Mouse (Mus musculus) induced T-regulatory cell, adult 2 months (primary cell): ENCODE measurements at regions not wholly inside any gene's neighbourhood (a gene's known extent, or its start where the extent isn't known, plus 50 kb on each side); places are given as distances from the start of the nearest gene placed in this dataset.

Experiments
- DNase-seq: peaks from one replicate; pipeline ENCODE4 v3.0.0-alpha.2; 2012; ENCODE audit warnings: low read depth

DNA sequence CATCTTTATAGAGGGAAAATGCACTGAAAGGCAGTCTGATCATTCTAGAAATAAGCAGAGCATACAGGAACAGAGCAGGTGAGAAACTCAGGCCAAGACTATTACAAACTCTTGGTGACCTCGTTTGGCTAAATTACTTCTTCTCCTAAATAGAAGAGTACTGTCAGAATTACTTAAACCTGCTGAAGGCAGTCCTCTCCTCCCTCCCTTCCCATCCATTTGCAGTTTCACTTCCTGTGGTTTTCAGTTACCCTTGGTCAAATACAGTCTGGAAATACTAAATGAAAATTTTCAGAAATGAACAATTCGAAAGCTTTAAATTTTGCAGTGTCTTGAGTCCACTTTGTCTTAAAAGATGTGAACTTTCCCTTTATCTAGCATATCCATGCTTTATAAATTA is 135.8 kb downstream of the Rnd3 start:
- DNase-seq = no peak

DNA sequence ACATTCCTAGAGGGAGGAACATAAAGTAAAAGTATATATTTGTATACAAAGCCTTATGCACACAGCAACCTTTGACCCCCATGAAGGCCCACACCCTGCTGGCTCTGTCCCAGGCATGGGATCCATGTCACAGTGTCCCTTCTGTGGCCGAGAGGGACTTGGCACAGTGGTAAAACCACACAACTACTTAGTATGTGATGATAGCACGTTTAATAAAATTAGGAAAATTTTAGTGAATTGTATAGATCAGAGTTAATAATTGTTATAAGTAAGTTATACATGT is 140.7 kb downstream of the Rnd3 start:
- DNase-seq = no peak

DNA sequence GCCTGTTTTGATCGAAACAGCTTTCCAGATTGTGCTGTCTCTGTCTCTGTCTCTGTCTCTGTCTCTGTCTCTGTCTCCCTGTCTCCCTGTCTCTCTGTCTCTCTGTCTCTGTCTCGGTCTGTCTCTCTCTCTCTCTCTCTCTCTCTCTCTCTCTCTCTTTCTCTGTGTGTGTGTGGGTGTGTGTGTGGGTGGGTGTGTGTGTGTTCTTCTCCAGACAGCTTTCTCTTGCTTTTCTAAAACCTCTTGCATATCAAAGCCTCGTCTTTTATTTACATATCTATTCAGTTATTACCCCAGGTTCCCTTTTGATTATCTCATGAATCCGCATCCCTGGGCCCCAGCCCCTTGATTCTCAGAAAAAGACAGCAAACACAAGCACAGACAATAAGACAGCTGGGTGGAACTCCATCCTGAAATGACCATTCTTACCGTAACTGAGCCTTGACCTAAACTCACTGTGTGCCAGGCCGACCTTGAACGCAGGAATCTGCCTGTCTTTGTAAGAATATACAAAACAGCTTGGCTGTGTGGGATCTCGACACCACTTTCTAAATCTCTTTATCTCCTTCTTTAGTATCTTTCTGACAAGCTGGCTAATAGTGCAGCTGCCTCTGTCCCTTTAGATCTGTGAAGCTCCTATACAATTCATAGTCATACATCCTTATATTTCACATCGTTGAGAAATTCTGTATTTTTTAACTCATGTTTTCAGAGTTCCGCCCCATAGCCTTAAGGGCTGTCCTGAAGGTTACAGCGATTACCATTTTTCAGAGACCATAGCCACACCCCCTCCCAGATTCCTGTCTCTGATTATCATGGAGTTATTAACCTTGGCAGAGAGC is 141.3 kb downstream of the Rnd3 start:
- no peak for DNase-seq

DNA sequence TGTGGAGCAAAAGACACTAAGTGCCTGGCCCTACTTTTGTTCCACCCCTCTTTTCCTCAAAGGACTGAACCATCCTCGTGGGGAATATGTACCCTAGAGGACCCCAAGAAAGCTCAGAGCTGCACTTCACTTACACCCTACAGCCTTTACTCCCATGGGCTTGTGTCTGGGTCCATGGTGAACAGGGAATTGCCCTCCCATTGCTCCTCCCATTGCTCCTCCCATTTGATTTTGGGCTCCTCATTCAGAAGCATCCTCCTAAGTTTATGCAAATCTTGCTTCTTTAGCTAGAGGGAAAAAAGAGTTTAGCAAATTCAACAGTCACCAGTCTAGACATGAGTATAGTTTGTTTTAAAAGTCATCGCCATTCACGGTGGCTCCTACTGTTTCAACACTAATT is 142.1 kb downstream of the Rnd3 start:
- no peak for DNase-seq

DNA sequence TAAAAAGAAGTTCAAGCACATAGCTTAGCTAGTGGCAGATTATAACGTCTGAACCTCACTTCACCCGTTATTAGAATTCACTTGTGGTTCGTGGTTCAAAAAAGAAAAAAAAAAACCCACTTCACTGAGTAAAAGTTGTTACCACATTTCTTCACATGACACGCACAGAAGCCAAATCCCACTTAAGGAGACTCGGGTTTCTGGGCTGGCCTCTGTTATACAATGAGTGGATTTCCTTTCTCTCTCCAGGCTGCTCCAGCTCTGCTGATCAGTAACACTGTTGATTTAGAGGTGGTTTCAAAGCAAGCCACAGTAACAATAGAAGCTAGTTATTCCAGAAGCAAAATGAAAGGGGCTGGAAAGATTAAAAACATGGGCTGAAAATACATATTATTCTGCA is 147.4 kb downstream of the Rnd3 start:
- DNase-seq = no peak

DNA sequence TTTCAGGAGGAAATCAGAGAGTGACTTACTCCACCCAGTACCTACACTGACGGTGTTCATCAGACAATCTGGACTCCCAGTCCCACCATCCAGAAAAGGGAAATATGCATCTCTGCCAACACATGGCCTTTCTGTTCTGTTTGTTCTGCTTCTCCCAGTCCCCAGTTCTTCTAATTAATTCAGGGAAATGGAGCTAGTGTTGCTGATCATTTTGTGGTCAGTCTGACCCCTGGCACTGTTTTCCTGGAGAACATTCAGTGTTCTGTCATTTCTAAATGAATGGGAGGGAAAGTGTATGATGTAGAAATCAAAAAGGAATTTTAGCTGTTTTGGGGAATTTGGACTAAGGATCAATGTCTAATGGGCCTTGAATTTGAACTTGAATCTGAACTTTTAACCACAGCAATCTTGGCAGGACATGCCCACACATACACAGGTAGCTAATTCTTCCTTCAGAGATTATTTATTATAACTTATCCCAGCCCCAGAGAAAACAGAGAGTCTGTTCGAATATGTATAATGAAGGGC is 165.0 kb downstream of the Rnd3 start:
- DNase-seq = no peak

DNA sequence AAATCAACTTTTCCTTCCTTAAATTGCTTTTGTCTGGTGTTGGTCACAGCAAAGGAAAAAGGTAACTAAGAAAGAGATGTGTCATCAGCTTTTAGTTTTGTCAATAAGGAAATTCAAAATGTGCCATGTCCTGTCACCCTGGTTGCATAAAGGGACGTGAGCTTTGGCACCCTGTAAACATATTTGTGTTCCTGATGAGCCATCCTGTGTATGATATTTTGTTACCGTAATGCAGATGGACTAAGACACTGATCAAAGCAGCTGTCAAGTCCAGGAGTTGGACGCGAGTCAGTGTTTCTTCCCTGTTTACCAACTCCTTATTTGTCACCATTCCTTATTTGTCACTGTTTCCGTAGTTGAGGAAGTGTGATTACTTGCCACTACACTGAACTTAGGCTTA is 166.3 kb downstream of the Rnd3 start:
- no peak for DNase-seq

DNA sequence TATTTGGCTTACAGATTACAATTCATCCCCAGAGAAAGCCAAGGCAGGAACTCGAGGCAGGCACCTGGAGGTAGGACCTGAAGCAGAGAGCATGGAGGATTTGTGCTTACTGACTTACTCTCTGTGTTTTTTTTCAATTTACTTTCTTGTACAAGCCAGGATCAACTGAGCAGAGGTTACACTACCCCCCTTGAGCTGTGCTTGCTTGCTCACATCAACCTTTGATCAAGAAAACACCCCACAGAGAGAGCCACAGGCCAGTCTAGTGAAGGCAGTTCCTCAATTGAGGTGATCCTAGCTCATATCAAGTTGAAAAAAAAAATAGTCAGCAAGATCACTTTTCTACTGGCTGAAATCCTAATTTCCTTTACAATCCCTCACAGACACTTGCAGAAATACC is 170.6 kb downstream of the Rnd3 start:
- no peak for DNase-seq

DNA sequence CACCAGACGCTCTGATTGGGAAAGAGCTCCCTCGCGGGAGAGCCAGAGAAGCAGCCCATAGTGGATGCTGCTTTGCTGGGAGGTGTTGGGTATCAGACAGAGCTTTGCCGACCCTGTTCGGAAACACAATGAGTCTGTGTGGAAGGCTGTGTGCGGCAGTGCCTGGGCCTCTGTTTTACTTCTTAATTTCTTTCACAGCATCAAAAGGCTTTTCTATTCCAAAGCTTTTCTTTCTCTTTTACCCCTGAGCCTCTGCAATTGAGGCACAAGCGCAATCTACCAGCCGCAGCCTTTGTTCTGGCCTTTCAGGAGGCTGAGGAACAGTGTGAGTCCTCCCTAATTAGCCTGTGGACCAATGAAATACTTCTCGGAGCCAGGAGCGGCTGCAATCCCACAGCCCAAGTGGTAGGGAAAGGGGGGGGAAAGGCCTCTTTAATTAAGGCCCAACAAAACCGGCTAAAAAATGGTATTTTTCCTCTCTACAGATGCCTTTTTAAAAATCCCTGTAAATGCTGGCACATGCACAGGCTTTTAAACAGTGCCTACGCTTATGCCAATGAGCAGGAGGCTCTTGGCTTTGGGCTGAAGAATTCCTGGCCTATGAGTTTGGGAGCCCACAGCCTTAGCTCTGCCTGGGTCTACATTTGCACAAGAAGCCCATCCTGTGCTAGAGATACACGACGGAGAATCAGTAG is 177.6 kb downstream of the Rnd3 start:
- DNase-seq = no peak

DNA sequence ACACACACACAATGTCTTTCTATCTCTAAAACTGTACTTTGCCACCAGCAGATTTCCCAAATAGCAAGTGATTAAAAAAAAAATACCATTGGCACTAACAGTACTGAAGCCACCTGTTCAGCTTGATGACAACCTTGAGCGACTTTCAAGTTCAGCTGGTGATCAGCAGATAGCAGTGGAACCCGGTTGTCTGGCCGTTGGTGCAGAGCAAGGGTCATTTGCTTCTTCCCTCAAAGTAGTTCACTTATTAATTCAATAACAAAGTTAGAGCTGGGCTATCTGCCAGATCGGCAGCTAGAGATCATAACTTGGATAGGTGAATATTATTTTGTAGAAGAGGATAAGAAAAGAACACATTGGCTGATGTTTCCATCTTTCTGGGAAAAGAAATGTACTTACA is 180.5 kb downstream of the Rnd3 start:
- no peak for DNase-seq

DNA sequence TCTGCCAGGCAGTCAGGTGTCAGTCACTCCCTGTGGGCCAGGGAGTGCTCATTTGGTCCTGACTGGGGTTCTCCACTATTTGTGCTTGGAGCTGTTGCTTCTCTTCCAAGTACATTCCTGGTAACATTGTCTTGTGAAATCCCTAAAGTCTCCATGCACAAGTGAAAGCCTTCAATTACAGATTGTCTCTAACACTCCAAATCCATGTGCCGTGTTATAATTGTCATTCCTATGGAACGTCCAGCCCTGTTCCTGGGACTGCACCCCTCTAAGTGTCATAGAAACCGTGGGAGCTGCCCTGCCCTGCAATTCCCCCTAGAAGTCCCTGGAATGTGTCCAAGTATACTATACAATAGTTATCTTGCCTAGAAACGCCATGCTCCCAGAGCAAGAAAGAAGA is 181.1 kb downstream of the Rnd3 start:
- no peak for DNase-seq

DNA sequence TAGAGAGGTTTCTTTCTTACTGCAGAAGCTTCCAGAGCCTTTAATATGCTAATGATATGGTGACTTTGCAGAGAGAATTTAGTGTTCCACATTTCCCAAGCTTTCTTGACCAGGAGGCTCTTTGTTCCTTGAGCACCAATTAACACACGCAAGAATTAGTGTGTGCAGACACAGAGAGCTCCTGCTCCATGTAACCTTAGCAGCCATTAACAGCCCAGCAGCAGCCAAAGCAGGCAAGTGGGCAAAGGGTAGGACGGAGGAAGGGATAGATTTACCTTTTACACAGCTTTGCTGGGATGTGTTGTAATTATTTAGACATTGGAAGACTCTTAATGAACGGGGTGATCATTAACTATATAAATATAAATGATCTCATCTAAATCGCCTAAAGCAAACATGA is 181.8 kb downstream of the Rnd3 start:
- DNase-seq = no peak

DNA sequence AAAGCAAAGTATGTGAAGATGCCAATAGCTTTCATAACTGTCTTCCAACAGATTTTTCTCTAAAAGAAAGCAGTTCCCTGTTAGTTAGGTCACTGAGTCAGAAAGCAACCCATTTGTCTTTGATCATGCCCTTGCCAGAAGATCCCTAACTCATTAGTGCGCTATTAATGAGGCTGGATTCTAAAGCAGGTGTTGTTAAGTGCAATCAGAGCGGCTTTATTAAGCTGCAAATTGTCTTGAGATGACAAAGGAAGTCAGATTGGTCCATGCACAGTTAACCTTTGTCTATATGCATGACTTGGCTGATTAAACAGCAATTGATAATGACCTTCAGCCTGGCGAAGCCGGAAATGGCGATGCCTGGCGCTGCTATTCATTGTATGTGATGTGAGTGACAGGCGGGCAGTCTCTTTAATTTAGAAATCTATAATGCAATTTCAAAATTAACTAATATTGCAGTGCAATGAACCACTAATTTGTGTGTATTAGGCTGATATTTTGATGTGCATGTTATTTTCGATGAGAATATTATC is 183.4 kb downstream of the Rnd3 start:
- no peak for DNase-seq

DNA sequence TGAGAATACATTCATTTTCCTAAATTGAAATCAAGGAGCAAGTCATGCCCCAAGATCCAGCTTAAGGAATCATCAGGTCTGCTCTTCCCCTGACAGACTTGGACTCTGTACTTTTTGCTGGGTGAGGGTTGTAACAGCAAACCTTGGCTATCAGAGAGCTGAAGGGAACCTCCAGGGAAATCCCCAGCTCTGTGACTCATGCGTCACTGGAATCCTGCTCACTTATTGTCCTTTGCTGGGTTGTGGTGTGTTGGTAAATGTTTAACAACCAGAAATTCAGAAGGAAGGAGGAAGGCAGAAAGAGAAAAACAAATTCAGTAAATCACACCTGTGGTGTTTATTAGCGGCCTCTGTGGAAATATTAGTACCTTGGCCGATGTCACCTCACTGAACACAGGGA is 184.8 kb downstream of the Rnd3 start:
- no peak for DNase-seq

DNA sequence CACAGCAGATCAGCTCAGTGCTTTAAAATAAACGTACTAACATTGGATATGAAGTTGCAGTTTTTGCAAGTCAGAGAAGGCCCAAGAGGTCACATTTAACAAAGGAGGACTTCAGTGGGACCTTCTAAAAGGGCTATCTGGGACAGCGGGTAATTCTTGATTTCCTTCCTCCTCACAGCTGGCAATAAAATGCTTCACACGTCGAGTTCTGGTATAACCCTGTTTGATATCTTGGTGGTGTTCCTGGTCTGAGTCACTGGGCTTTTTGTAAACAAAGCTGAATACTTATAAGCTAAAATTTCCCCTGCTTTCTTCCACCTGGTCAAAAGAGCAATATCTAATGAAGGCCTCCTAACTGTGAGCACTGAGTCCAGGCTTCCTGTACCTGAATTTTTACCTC is 187.9 kb downstream of the Rnd3 start:
- DNase-seq = no peak

DNA sequence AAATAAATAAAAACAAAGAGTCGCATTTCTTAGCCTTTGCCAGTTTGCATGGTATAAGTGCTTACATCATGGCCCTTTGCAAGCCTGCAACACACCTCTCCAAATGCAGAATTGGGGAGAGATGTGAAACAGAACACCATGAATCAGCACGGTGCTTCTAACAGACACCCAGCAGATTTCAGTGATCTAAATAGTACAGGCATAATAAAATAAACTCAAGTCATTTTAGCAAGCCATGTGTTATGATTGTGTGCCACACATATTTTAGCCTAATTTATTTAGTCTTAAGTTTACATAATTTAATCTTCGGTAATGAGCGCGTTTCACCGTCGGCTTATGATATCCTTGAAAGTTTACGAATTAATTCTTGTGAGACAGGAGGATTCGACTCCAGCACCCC is 189.6 kb downstream of the Rnd3 start:
- no peak for DNase-seq

DNA sequence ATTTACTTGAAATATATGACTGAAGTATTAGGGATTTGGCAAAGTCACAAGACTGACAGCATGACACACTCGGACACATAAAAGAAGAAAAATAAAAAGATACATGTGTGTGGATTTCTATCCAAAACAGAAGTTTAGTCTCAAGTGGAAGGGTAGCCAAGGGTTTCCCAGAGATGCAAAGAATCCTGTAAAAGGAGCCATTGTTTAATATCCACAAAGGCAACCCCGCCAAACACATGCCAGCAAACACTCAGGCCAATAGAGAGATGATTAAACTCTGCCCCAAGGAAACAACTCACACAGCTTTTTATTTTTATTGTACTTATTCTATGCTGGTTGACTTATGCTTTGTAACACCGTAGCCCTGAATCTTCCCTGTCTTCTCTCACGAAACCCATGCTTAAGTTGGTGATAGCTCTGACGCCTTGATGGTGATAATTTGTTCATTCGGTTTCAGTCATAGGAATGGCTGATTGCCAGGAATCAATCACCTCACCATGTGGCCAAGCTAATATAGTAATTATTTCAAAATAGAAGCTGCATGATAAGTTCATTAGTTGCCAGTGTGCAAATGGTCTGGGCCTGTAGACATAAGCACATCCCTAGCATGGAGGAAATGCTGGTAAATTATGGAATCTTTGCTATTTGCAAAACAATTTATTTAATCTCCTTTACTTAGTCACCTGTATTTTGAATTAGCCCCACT is 194.4 kb downstream of the Rnd3 start:
- no peak for DNase-seq

DNA sequence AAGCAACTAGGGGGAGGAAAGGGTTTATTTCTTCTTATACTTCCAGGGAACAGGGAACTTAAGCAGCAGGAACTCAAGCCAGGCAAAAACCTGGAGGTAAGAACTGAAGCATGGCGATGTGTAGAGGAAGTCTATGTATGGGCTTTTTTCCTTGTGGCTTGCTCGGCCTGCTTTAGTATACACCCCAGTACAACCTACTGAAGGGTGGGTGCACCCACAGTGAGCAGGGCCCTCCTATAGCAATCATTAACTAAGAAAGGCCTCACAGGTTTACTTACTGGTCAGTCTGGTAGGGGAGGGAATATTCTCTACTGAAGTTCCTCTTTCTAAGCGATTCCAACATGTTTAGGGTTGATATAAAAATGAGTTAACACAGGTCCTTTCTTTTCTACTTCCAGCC is 197.9 kb downstream of the Rnd3 start:
- no peak for DNase-seq

DNA sequence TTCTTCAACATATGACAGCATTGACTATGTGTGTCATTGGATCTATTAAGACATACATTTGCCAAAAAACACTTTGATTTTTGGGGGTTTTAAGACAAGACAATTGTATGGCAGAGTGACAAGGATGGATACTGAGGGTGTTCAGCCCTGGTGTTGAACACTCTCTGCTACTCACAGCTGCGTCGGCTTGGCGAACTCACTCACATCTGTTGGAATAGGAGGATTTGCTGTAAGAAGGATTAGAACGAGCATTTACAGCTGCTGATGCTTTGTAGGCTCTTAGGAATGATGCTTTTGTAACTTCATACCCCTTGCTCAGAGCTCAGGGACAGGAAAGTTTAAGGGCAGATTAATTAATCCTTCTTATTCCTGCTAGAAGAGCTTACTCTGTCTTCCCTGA is 199.2 kb downstream of the Rnd3 start:
- DNase-seq = no peak

DNA sequence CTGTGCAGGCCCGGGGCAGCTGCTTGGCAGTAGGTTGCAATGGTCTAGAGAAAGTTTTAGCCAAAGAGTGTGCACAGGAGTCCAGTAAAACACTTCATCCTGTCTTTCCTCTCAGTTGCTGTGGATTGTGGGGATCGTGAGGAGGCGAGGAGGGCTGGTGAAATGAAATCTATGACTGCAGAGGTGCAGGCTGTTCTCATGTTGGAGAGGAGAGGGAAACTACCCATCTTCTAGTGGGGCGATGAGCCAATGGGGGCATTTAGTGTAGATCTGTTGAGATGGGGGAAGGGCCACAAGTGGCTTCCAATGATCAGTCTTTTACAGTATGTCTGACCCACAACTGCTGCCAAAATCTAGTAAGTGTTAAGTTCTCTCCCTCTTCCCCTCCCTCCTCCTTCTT is 203.4 kb downstream of the Rnd3 start:
- no peak for DNase-seq

DNA sequence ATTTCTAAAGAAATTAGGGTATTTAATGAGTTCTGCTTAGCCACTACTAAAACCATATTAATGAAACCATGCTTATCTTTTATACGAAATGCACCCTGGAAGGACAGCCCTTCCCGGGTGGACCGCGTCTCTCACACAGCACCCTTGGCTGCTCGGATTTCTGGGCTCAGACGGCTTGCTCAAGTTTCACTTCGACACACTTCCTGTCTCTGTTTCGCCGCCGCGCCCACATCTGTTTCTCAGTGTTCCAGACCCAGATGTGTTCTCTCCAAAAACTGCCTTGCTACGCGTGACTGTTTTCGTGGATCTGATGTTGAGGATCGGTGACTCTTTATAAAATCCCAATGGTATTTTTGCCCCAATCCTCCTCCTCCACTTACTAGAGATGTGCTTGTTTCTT is 205.7 kb downstream of the Rnd3 start:
- peak; percentile 4 for DNase-seq

DNA sequence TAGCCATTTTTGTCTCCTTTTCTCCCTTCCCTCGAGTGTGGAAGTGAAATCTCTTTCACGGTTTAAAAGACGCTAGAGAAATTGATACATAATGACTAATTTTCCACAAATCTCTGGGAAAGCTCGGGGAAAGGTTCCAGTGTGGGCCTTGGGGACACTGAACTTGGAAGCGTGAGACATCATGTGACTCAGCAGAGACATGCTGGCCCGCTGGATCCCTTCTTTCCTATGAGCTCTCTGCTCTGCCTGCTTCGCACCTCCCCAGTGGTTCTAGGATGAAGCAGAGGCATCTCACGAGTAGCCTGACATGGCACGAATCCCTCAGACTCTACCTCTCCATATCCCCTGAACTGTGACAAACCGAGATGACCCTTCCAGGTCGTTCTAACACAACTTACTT is 206.2 kb downstream of the Rnd3 start:
- no peak for DNase-seq

DNA sequence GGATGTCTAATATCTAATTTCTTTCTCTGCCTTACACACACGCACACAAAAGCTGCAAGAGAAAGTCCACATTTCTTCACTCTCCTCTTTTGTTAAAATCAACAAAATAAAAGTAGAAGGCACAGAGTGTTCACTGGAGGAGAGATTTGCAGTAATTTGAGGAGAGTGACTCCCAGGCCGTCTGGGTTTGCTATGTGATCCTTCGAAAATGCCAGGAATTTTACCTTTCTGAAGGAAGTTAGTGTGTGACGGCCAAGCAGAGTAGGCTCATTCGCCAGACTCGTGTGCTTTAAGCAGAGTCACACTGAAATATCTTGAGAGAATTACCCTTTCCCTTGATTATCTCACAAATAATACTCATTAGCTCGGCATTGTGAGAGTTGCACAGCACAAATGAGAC is 216.0 kb downstream of the Rnd3 start:
- no peak for DNase-seq
